Mouse (Mus musculus): ENCODE measurements around the gene Arap1. TPM values are rescaled to one million over a fixed set of nuclear protein-coding genes. Genes with fewer than 3 reads are reported as not detected.
A peak's percentile ranks its signal among the peaks of the same experiment; 100 is the strongest.

Arap1 gene
- total and polyA plus RNA-seq, 3 experiments: 21.2 to 46.1 (median 38.5) TPM

DNA sequence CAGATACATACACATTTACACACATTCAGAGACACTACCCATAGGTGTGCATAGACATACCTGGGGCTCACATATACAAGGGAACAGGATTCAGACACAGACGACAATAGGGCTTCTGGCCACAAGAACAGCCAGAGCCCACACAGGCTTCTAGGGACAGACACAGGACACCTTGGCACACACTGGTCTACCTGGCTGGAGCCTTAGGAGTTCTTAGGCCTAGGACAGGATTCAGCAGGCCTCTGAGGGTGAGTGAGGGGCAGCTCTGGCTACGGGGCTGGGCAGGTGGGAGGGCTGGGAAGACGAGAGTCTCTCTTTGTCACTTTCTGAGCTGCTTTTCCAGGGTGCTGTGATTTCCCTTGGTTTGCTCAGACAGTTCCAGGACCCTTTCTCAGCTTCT lies 30.4 kb downstream of the Arap1 start:
- Histone ChIP-seq H3K4me3 (replicated peaks in 1 of 3; ENCODE audit: low read depth in 2 of 3, low read length in 2 of 3, poor library complexity in 1 of 3) (peak overlapping the region; percentile 51 to 90 (median 60)), H3K36me3 (replicated peaks in 1 of 2; ENCODE audit: control insufficient read depth in 1 of 2, insufficient read depth in 1 of 2, low read length in 1 of 2) (peaks cover 8 to 65% of the 10 kb centered on the region in 2 experiments), H3K27me3 (replicated peaks) (no peaks in the 10 kb centered on the region), H3K4me2 (ENCODE audit: insufficient read depth, low read depth, poor library complexity, severe bottlenecking) (peak overlapping the region; percentile 74), H3K79me2 (replicated peaks; ENCODE audit: control insufficient read depth, extremely low read depth, insufficient read depth, poor library complexity, severe bottlenecking) (peaks cover 6% of the 10 kb centered on the region), H3K4me1 (ENCODE audit: control insufficient read depth in 1 of 2, insufficient read depth in 2 of 2) (peaks cover 37 to 66% of the 10 kb centered on the region in 2 experiments), H3K9me3 (replicated peaks; ENCODE audit: low read length) (no peaks in the 10 kb centered on the region), H3K9ac (ENCODE audit: insufficient read depth, low read depth) (peak overlapping the region; percentile 93), H3K27ac (ENCODE audit: insufficient read depth, low read depth) (peak overlapping the region; percentile 48)
- TF ChIP-seq CHD1 (IDR thresholded peaks at IDR 0.05; ENCODE audit: low read depth, low read length) (0 out of 2 replicates have a peak, but pooled peaks have one; percentile 47), ZC3H11A (IDR thresholded peaks at IDR 0.05; ENCODE audit: low read depth, low read length) (no peak)
- DNase-seq (ENCODE audit: extremely low read depth): no peak
- in situ Hi-C loops (cut with MboI; ENCODE audit: low pct_ligation_motif_present, low pct_unique_long_range_greater_than_20kb, low sequenced_read_pairs): loop anchor here (10.0 kb wide), 2 partner anchors 313 to 403 kb away; partner anchors contain the start of gene P2ry6
- dilution Hi-C loops (cut with MboI; ENCODE audit: extremely low pct_ligation_motif_present, extremely low pct_unique_long_range_greater_than_20kb, low sequenced_read_pairs): no loop called here

DNA sequence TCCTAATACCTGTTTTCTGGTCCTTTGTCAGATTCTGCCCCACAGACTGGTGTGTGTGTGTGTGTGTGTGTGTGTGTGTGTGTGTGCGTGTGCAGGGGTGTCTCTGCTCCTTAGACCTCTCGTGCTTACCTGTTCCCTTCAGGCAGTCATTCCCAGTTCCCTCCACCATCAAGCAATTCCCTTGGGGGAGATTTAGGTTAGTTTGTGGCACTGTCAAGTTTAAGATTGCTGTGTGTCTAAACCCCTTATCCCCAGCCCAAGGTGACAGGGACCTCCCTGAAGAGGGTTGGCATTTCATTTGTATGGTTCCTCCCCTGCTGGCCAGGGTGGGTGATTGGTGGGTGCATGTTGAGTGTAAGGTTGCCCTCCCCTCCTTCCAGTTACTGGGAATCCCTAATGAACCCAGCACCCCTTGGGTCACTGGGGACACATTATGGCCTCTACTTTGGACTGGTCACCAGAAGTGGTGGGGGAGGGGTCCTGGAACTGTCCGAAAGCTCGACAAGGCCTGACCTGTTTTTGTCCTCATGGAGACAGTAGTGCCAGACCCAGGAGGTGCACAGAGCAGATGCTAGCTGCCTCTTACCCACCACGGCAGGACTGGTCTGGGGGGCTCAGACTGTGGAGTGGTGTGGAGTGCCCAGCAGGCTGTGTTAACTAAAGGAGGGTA lies 31.1 kb downstream of the Arap1 start:
- Histone ChIP-seq H3K36me3 (replicated peaks in 1 of 2; ENCODE audit: control insufficient read depth in 1 of 2, insufficient read depth in 1 of 2, low read length in 1 of 2) (peaks cover 4 to 65% of the 10 kb centered on the region in 2 experiments), H3K79me2 (replicated peaks; ENCODE audit: control insufficient read depth, extremely low read depth, insufficient read depth, poor library complexity, severe bottlenecking) (peaks cover 6% of the 10 kb centered on the region), H3K4me3 (replicated peaks in 1 of 3; ENCODE audit: low read depth in 2 of 3, low read length in 2 of 3, poor library complexity in 1 of 3) (peak overlapping the region; percentile 51 to 90 (median 60)), H3K4me2 (ENCODE audit: insufficient read depth, low read depth, poor library complexity, severe bottlenecking) (peak overlapping the region; percentile 74), H3K9me3 (replicated peaks; ENCODE audit: low read length) (no peaks in the 10 kb centered on the region), H3K27me3 (replicated peaks) (no peaks in the 10 kb centered on the region), H3K4me1 (ENCODE audit: control insufficient read depth in 1 of 2, insufficient read depth in 2 of 2) (peaks cover 39 to 67% of the 10 kb centered on the region in 2 experiments), H3K27ac (ENCODE audit: insufficient read depth, low read depth) (no peak overlapping the region; the same call in 1 of the 2 replicates), H3K9ac (ENCODE audit: insufficient read depth, low read depth) (peak overlapping the region; percentile 93)
- no peak for DNase-seq (ENCODE audit: extremely low read depth)
- in situ Hi-C loops (cut with MboI; ENCODE audit: low pct_ligation_motif_present, low pct_unique_long_range_greater_than_20kb, low sequenced_read_pairs): loop anchor here (10.0 kb wide), 2 partner anchors 314 to 404 kb away; partner anchors contain the start of gene P2ry6
- dilution Hi-C loops (cut with MboI; ENCODE audit: extremely low pct_ligation_motif_present, extremely low pct_unique_long_range_greater_than_20kb, low sequenced_read_pairs): no loop called here
- TF ChIP-seq ZC3H11A (IDR thresholded peaks at IDR 0.05; ENCODE audit: low read depth, low read length): no peak
- no peak for TF ChIP-seq TCF12 (IDR thresholded peaks at IDR 0.05; ENCODE audit: low read depth, low read length)
- no peak for TF ChIP-seq IRF4 (IDR thresholded peaks at IDR 0.05; ENCODE audit: low read depth, low read length)
- no peak for TF ChIP-seq SIN3A (IDR thresholded peaks at IDR 0.05; ENCODE audit: low read length)
- TF ChIP-seq RCOR1 (conservative IDR thresholded peaks at IDR 0.05; ENCODE audit: low read depth, low read length): no peak
- no peak for TF ChIP-seq POLR2A (IDR thresholded peaks at IDR 0.05; ENCODE audit: low read depth, low read length)
- TF ChIP-seq TBP (conservative IDR thresholded peaks at IDR 0.05; ENCODE audit: low read depth, low read length): no peak
- TF ChIP-seq USF2 (conservative IDR thresholded peaks at IDR 0.05; ENCODE audit: low read depth, low read length): no peak
- TF ChIP-seq NRF1 (IDR thresholded peaks at IDR 0.05; ENCODE audit: low read depth, low read length): no peak
- TF ChIP-seq JUND (conservative IDR thresholded peaks at IDR 0.05; ENCODE audit: low read depth, low read length): no peak
- no peak for TF ChIP-seq MYC (IDR thresholded peaks at IDR 0.05; ENCODE audit: low read depth, low read length)
- no peak for TF ChIP-seq USF1 (IDR thresholded peaks at IDR 0.05; ENCODE audit: low read depth, low read length)
- no peak for TF ChIP-seq HCFC1 (IDR thresholded peaks at IDR 0.05; ENCODE audit: low read depth, low read length)
- no peak; the same call in 1 of the 2 replicates for TF ChIP-seq MXI1 (IDR thresholded peaks at IDR 0.05; ENCODE audit: low read depth, low read length)
- no peak for TF ChIP-seq E2F4 (IDR thresholded peaks at IDR 0.05; ENCODE audit: insufficient replicate concordance, low read depth, low read length)
- no peak for TF ChIP-seq RAD21 (IDR thresholded peaks at IDR 0.05; ENCODE audit: low read depth, low read length)
- TF ChIP-seq CHD2 (IDR thresholded peaks at IDR 0.05; ENCODE audit: low read length): no peak

Measured in CH12.LX (cell line).